Mouse (Mus musculus) embryonic stem cell, embryonic (primary cell): ENCODE data around the gene Tent2.

Experiments used
- CTCF ChIA-PET, 4 experiments: fragments of 300-600 bp in 2 of 4; fragments of 350-600 bp in 2 of 4; sonication (Branson Sonifier 250); formaldehyde crosslinking; loops; one replicate each; lab custom pipeline; 2022; ENCODE audit warnings: inconsistent platforms in 2 of 4; lab: Charles Lee
- POLR2A ChIA-PET, 4 experiments: fragments of 300-600 bp in 2 of 4; fragments of 350-600 bp in 2 of 4; sonication (Branson Sonifier 250); formaldehyde crosslinking; loops; one replicate each; lab custom pipeline; 2022; ENCODE audit warnings: antibody characterized with exemption in 4 of 4, inconsistent platforms in 1 of 4; lab: Charles Lee

Gene Tent2

DNA sequence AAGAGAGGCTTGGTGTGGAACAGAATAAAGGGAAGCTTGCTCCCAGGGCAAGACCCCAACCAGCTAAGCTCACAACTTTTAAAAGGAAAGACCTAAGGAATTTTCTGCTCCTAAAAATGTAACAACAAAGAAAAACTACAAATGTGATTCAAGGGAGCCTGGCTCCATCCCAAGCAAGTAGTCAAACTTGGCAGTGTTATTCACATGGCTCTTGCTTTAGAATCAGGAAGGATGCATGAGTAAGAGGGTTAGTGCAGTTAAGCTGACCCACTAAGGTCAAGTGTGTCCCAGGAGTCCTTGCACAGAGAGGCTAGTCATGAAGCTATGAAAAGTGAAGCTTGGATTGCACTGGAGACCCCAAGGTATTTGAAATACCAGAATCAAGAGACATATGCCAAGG is 29.7 kb downstream of the Tent2 start:
- ChIA-PET POLR2A (interaction anchor here in 2 of 4 experiments (0.7 to 2.0 kb wide), 8 partner anchors 8 to 234 kb away, joined by 3 to 5 read pairs (median 3); partner anchors contain the start of gene Tent2 (in 1 of the 2)), CTCF (no interaction called here)

GRCm38 (mm10) chr13:93158261-93158660 is 33.9 kb downstream of the Tent2 start:
- POLR2A ChIA-PET = interaction anchor here in 2 of 4 experiments (0.6 to 1.7 kb wide), 4 partner anchors 8 to 34 kb away, joined by 3 to 5 read pairs (median 4); partner anchors contain the start of genes Cmya5 (in 1 of the 2) and Tent2 (in 1 of the 2)
- CTCF ChIA-PET = no interaction called here

DNA sequence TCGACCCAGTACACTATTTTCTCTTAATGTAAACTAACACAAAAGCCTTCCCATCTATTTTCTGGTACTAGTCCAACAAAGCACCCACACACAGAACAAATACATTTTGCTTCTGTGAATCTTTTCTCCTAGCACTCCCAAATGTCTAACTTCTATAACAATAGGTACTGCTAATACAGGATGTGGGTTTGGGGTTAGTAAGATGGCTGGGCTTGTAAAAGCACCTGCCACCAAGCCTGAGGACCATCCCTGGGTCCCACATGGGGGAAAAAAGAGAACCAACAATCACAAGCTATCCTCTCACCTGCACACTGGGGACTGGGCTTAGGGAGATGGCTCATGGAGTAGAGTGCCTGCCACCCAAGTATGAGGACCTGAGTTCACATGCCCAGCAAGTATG is 38.9 kb downstream of the Tent2 start:
- CTCF ChIA-PET = interaction anchor here in 1 of 4 experiments (0.7 kb wide), 1 partner anchor 66 kb away, joined by 3 read pairs; no protein-coding TSS in a partner anchor
- POLR2A ChIA-PET = interaction anchor here in 1 of 4 experiments (1.0 to 1.4 kb wide), 3 partner anchors 9 to 11 kb away, joined by 3 to 5 read pairs (median 4); partner anchors contain the start of gene Cmya5

- CTCF ChIA-PET = interaction anchor here in 2 of 4 experiments (0.7 to 1.2 kb wide), 4 partner anchors 98 to 468 kb away, joined by 3 to 5 read pairs (median 3); no protein-coding TSS in a partner anchor
- POLR2A ChIA-PET = interaction anchor here (0.7 to 2.6 kb wide), 15 partner anchors 8 to 790 kb away, joined by 3 to 15 read pairs (median 3); partner anchors contain the start of genes Tent2 (in 4 of the 4), Dhfr (in 1 of the 4) and Msh3 (in 1 of the 4)
Measured at GRCm38 (mm10) chr13:93144336-93145167, 47.6 kb downstream of the Tent2 start, which contains the start of gene Cmya5. Cmya5 (minus strand) TSS chr13:93144724.

DNA sequence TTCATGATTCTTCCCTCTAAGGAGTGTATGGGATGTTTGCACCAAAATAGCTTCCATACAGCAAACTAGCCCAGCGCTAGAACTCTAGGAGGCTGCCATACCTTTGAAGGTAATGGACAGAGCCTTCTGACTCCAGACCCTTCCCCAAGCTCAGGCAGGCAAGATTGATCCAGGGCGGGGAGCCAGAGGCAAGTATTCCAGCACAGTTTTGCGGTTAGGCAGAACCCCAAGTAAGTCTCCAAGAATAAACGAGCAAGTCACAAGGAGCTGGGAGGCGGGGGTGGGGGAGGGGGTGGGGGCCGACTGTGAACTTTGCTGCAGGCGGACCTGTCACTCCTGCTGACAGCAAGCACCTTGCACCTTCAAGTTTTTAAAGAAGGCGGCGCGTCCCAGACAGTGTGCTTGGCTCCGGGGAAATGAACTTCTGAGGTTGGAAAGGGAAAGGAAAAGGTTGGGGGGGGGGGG is 48.3 kb downstream of the Tent2 start:
- CTCF ChIA-PET = interaction anchor here in 2 of 4 experiments (0.6 to 1.2 kb wide), 6 partner anchors 34 to 469 kb away, joined by 3 to 5 read pairs (median 3); no protein-coding TSS in a partner anchor
- POLR2A ChIA-PET = interaction anchor here (0.7 to 2.6 kb wide), 15 partner anchors 9 to 789 kb away, joined by 3 to 15 read pairs (median 4); partner anchors contain the start of genes Tent2 (in 4 of the 4), Dhfr (in 1 of the 4) and Msh3 (in 1 of the 4)

DNA sequence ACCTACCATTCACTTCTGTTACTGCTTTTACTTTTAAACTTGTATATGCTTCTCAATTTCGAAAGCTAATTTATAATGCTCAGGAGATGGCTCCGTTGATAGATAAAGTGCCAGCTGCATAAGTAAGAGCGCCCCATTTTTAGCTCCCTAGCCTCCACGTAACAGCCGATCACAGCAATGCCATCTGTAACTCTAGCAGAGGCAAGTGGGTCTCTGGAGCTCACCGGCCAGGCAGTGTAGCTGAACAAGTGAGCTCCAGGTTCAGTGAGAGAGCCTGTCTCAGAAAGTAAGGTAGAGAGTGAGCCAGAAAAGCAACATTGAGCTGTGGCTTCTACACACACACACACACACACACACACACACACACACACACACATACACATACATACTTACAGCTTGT is 51.0 kb downstream of the Tent2 start:
- ChIA-PET CTCF (interaction anchor here in 1 of 4 experiments (0.5 kb wide), 1 partner anchor 549 kb away, joined by 5 read pairs; no protein-coding TSS in a partner anchor), POLR2A (interaction anchor here in 2 of 4 experiments (0.6 to 0.9 kb wide), 2 partner anchors 51 to 490 kb away, joined by 3 to 4 read pairs; partner anchors contain the start of gene Tent2 (in 1 of the 2))

- CTCF ChIA-PET = no interaction called here
- POLR2A ChIA-PET = no interaction called here
Measured at GRCm38 (mm10) chr13:93138059-93138458, 54.1 kb downstream of the Tent2 start.

- CTCF ChIA-PET = no interaction called here
- POLR2A ChIA-PET = no interaction called here
Measured at GRCm38 (mm10) chr13:93137098-93137497, 55.1 kb downstream of the Tent2 start.

DNA sequence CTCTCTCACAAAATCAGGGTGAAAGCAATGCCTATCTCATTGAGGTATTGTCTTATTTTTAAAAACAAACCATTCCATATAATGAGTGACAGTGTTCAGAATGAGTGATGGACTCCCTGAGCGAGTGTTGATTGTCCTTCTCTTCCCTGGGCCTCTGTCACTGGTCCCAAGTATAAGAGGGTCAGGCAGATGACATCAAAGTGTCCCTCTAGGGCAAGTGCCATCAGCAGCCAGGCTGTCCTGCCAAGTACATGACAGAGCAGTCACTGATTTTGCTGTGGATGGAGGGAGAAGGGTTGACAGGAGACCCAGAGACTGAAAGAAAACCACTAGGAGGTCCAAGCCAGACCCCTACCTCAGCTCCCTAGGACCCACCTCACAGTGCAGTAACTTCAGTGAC is 55.9 kb downstream of the Tent2 start:
- POLR2A ChIA-PET = no interaction called here
- CTCF ChIA-PET = no interaction called here

- ChIA-PET CTCF (no interaction called here), POLR2A (no interaction called here)
Measured at GRCm38 (mm10) chr13:93135501-93135900, 56.7 kb downstream of the Tent2 start.

DNA sequence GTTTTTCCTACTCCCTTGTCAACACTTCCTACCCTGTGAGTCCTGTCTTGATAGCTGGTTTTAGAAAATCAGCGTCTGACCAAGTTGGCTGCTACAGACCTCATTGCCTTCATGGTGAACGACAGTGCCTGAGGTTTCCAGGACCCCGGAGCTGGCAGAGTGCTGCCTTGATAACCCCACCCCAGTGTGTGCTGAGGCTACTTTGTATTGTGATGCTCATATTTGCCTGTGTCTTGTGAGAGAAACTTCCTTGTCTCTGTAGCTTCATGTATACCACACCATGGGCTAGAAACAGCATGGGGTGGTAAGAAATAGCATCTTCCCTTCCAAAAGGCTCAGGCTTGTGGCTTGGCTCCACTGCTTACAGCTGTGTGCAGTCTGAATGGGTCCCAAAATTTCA is 61.5 kb downstream of the Tent2 start:
- POLR2A ChIA-PET = no interaction called here
- CTCF ChIA-PET = no interaction called here

DNA sequence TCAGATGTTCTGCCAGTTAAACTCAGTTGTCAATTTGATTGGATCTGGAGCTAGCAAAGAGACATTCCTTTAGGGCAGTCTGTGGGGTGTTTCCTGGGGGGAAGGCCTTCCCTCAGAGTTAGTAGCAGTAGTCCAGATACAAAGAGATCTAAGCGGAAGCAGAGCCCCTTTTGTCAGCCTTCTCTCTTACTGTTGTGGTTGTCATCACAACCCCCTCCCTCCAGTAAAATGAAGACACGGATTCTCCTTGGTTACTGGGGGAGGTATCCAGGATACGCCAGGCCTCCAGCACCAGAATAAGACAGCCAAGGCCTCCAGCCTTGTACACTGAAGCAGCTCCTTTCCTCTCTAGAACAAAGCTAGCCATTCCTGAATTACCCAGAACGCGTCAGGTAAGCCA is 63.2 kb downstream of the Tent2 start:
- ChIA-PET POLR2A (no interaction called here), CTCF (no interaction called here)

- ChIA-PET CTCF (no interaction called here), POLR2A (no interaction called here)
Measured at GRCm38 (mm10) chr13:93128111-93128860, 63.9 kb downstream of the Tent2 start.

GRCm38 (mm10) chr13:93122321-93122720 is 69.9 kb downstream of the Tent2 start:
- POLR2A ChIA-PET = no interaction called here

GRCm38 (mm10) chr13:93117241-93117640 is 74.9 kb downstream of the Tent2 start:
- CTCF ChIA-PET = no interaction called here
- POLR2A ChIA-PET = interaction anchor here in 2 of 4 experiments (0.6 to 0.7 kb wide), 2 partner anchors 59 to 551 kb away, joined by 4 read pairs; no protein-coding TSS in a partner anchor

More at GRCm38 (mm10) chr13:93122321-93122720, 69.9 kb downstream of the Tent2 start:
- CTCF ChIA-PET = no interaction called here

GRCm38 (mm10) chr13:93102340-93103090 is 89.7 kb downstream of the Tent2 start:
- ChIA-PET CTCF (no interaction called here), POLR2A (no interaction called here)

DNA sequence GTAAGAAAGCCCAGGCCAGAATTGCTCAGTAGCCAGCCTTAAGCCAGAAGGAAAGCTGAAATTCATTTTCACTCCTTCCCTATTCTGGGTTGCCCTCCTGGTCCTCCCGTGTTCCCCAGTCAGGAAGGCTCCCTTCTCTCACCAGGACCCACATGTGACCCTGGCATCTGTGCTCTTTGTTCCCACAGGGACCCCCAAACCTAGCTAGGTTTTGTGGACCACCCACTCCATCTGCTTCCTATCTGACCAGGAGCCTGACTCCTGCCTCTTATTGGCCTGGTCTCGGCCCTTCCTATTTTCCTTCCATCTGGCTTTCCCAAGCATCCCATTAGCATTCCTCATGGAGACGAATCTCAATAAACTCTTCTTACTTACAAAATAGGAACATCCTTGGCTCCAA is 93.6 kb downstream of the Tent2 start:
- ChIA-PET CTCF (no interaction called here), POLR2A (no interaction called here)

GRCm38 (mm10) chr13:93096643-93097042 is 95.5 kb downstream of the Tent2 start:
- ChIA-PET POLR2A (interaction anchor here in 1 of 4 experiments (0.7 kb wide), 1 partner anchor 128 kb away, joined by 5 read pairs; no protein-coding TSS in a partner anchor), CTCF (no interaction called here)
